Mouse (Mus musculus): Measurements from ENCODE around the gene Tmco5. TPM values are rescaled to one million over a fixed set of nuclear protein-coding genes. Genes with fewer than 3 reads are reported as not detected.
"Not testable (repeated sequence)": the region's sequence is repeated elsewhere in the genome, so short reads cannot be mapped to it uniquely, and the experiment has no call there.

Gene Tmco5
- polyA plus RNA-seq, 1 experiment from 2014 or later = not detected

GRCm38 (mm10) chr2:116918598-116918997 is 40.1 kb downstream of the Tmco5 start:
- H3K27me3 ChIP-seq (ENCODE audit: insufficient read depth, low read length) = no peaks in the 10 kb centered on the region
- H3K27ac ChIP-seq = no peak overlapping the region
- H3K9me3 ChIP-seq (replicated peaks; ENCODE audit: low read length) = no peaks in the 10 kb centered on the region
- WGBS = 67% methylated on average over 3 of the region's 3 CpGs
- no peak overlapping the region for H3K4me3 ChIP-seq (replicated peaks; ENCODE audit: low read depth, low read length)
- no peak overlapping the region for H3K4me2 ChIP-seq (ENCODE audit: low read length)
- ATAC-seq (replicated peaks; ENCODE audit: low FRiP score, low read depth) (no peak), DNase-seq (ENCODE audit: low spot score) (no peak)
- H3K36me3 ChIP-seq (ENCODE audit: insufficient read depth, low read length) = no peaks in the 10 kb centered on the region
- H3K9ac ChIP-seq (ENCODE audit: low read depth, low read length) = no peak overlapping the region
- no peaks in the 10 kb centered on the region for H3K4me1 ChIP-seq (replicated peaks; ENCODE audit: insufficient read depth, low read length)
- no peak for TF ChIP-seq CTCF (IDR thresholded peaks at IDR 0.05; ENCODE audit: low read depth)

- 56% methylated on average over 9 of the region's 9 CpGs for WGBS
- no peak overlapping the region for H3K4me3 ChIP-seq (replicated peaks; ENCODE audit: low read depth, low read length)
- H3K9ac ChIP-seq (ENCODE audit: low read depth, low read length) = no peak overlapping the region
- no peak for DNase-seq (ENCODE audit: low spot score)
- TF ChIP-seq CTCF (IDR thresholded peaks at IDR 0.05; ENCODE audit: low read depth) = no peak
- ATAC-seq (replicated peaks; ENCODE audit: low FRiP score, low read depth) = no peak
- no peak overlapping the region for H3K4me2 ChIP-seq (ENCODE audit: low read length)
- H3K36me3 ChIP-seq (ENCODE audit: insufficient read depth, low read length) = no peaks in the 10 kb centered on the region
- no peaks in the 10 kb centered on the region for H3K9me3 ChIP-seq (replicated peaks; ENCODE audit: low read length)
- H3K4me1 ChIP-seq (replicated peaks; ENCODE audit: insufficient read depth, low read length) = no peaks in the 10 kb centered on the region
- no peaks in the 10 kb centered on the region for H3K27me3 ChIP-seq (ENCODE audit: insufficient read depth, low read length)
- no peak overlapping the region for H3K27ac ChIP-seq
Observed at GRCm38 (mm10) chr2:116922580-116923500, 44.3 kb downstream of the Tmco5 start.

- H3K27me3 ChIP-seq (ENCODE audit: insufficient read depth, low read length) = no peaks in the 10 kb centered on the region
- no peak overlapping the region for H3K27ac ChIP-seq
- no peaks in the 10 kb centered on the region for H3K9me3 ChIP-seq (replicated peaks; ENCODE audit: low read length)
- DNase-seq (ENCODE audit: low spot score) = no peak
- H3K4me2 ChIP-seq (ENCODE audit: low read length) = no peak overlapping the region
- H3K4me3 ChIP-seq (replicated peaks; ENCODE audit: low read depth, low read length) = no peak overlapping the region
- no peaks in the 10 kb centered on the region for H3K36me3 ChIP-seq (ENCODE audit: insufficient read depth, low read length)
- 76% methylated on average over 3 of the region's 3 CpGs for WGBS
- no peak overlapping the region for H3K9ac ChIP-seq (ENCODE audit: low read depth, low read length)
- ATAC-seq (replicated peaks; ENCODE audit: low FRiP score, low read depth) = no peak
- TF ChIP-seq CTCF (IDR thresholded peaks at IDR 0.05; ENCODE audit: low read depth) = no peak
- no peaks in the 10 kb centered on the region for H3K4me1 ChIP-seq (replicated peaks; ENCODE audit: insufficient read depth, low read length)
Observed at GRCm38 (mm10) chr2:116923684-116924083, 45.2 kb downstream of the Tmco5 start.

GRCm38 (mm10) chr2:116924292-116924691 is 45.8 kb downstream of the Tmco5 start:
- H3K4me2 ChIP-seq (ENCODE audit: low read length) = no peak overlapping the region
- DNase-seq (ENCODE audit: low spot score) = no peak
- no peaks in the 10 kb centered on the region for H3K9me3 ChIP-seq (replicated peaks; ENCODE audit: low read length)
- no peaks in the 10 kb centered on the region for H3K27me3 ChIP-seq (ENCODE audit: insufficient read depth, low read length)
- no peak for ATAC-seq (replicated peaks; ENCODE audit: low FRiP score, low read depth)
- no peaks in the 10 kb centered on the region for H3K36me3 ChIP-seq (ENCODE audit: insufficient read depth, low read length)
- no peak overlapping the region for H3K27ac ChIP-seq
- H3K4me1 ChIP-seq (replicated peaks; ENCODE audit: insufficient read depth, low read length) = no peaks in the 10 kb centered on the region
- no peak for TF ChIP-seq CTCF (IDR thresholded peaks at IDR 0.05; ENCODE audit: low read depth)
- H3K4me3 ChIP-seq (replicated peaks; ENCODE audit: low read depth, low read length) = no peak overlapping the region
- WGBS = 87% methylated on average over 7 of the region's 7 CpGs
- H3K9ac ChIP-seq (ENCODE audit: low read depth, low read length) = no peak overlapping the region

GRCm38 (mm10) chr2:116925230-116925629 is 46.7 kb downstream of the Tmco5 start:
- Histone ChIP-seq H3K27ac (no peak overlapping the region), H3K27me3 (ENCODE audit: insufficient read depth, low read length) (no peaks in the 10 kb centered on the region), H3K4me3 (replicated peaks; ENCODE audit: low read depth, low read length) (no peak overlapping the region), H3K9me3 (replicated peaks; ENCODE audit: low read length) (no peaks in the 10 kb centered on the region), H3K4me2 (ENCODE audit: low read length) (no peak overlapping the region), H3K9ac (ENCODE audit: low read depth, low read length) (no peak overlapping the region), H3K36me3 (ENCODE audit: insufficient read depth, low read length) (no peaks in the 10 kb centered on the region), H3K4me1 (replicated peaks; ENCODE audit: insufficient read depth, low read length) (no peaks in the 10 kb centered on the region)
- no peak for TF ChIP-seq CTCF (IDR thresholded peaks at IDR 0.05; ENCODE audit: low read depth)
- 60% methylated on average over 5 of the region's 5 CpGs for WGBS
- DNase-seq (ENCODE audit: low spot score) (no peak), ATAC-seq (replicated peaks; ENCODE audit: low FRiP score, low read depth) (no peak)

GRCm38 (mm10) chr2:116932218-116932617 is 53.7 kb downstream of the Tmco5 start:
- no peak overlapping the region for H3K9ac ChIP-seq (ENCODE audit: low read depth, low read length)
- no peaks in the 10 kb centered on the region for H3K4me1 ChIP-seq (replicated peaks; ENCODE audit: insufficient read depth, low read length)
- H3K4me3 ChIP-seq (replicated peaks; ENCODE audit: low read depth, low read length) = no peak overlapping the region
- no peaks in the 10 kb centered on the region for H3K36me3 ChIP-seq (ENCODE audit: insufficient read depth, low read length)
- DNase-seq (ENCODE audit: low spot score) = peak; percentile 32
- H3K27me3 ChIP-seq (ENCODE audit: insufficient read depth, low read length) = no peaks in the 10 kb centered on the region
- 41% methylated on average over 7 of the region's 7 CpGs for WGBS
- no peak overlapping the region for H3K4me2 ChIP-seq (ENCODE audit: low read length)
- TF ChIP-seq CTCF (IDR thresholded peaks at IDR 0.05; ENCODE audit: low read depth) = no peak
- ATAC-seq (replicated peaks; ENCODE audit: low FRiP score, low read depth) = no peak
- H3K27ac ChIP-seq = no peak overlapping the region
- H3K9me3 ChIP-seq (replicated peaks; ENCODE audit: low read length) = no peaks in the 10 kb centered on the region

GRCm38 (mm10) chr2:116934236-116934635 is 55.7 kb downstream of the Tmco5 start:
- not testable (repeated sequence) for H3K4me1 ChIP-seq (replicated peaks; ENCODE audit: insufficient read depth, low read length); H3K36me3 ChIP-seq (ENCODE audit: insufficient read depth, low read length); H3K4me2 ChIP-seq (ENCODE audit: low read length); DNase-seq (ENCODE audit: low spot score); H3K27me3 ChIP-seq (ENCODE audit: insufficient read depth, low read length); ATAC-seq (replicated peaks; ENCODE audit: low FRiP score, low read depth); H3K27ac ChIP-seq; H3K9me3 ChIP-seq (replicated peaks; ENCODE audit: low read length); H3K4me3 ChIP-seq (replicated peaks; ENCODE audit: low read depth, low read length); H3K9ac ChIP-seq (ENCODE audit: low read depth, low read length)
- 83% methylated on average over 1 of the region's 1 CpGs for WGBS

Measured in kidney, postnatal 0 days (tissue).